Mouse (Mus musculus): Measurements from ENCODE around the gene Ncstn.

Gene Ncstn

DNA sequence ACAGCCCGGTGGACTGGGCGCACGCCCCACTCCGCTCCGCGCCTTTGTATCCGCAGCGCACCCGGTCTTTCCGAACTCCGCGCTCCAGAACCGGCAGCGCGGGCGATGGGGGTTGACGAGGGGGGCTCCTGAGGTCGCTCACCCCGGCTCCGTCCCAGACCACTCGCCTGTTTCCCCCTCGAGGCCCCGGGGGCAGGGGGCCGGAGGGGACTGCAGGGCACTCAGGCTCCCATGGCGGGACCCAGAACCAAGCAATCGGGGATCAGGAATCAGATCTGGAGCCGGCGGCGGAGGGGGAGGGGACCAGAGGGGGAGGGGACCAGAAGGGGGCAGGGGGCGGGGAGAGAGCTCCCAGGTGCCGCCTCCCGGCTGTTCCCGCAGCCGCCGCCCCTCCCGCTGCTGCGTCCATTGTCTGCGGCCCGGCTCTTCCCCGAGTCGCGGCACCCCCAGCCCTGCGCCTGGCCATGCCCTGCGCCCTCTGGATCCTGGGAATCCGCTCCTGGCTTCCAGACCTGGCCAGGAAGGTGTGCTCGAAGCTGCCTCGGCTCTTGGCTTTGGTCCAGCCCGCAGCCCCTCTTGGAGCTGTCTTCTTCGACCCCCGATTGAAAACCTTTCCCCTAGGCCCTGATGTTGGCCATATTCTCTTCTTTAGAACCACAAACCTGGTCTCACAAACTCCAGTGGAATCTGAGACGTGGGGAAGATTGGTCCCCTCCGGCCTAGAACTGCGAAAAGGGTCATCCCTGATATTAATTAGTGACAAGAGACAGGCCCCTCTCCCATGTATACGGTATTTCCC lies 55.4 kb downstream of the Ncstn start:
- peak; percentile 87 for DNase-seq (ENCODE audit: low read depth, low spot score)

DNA sequence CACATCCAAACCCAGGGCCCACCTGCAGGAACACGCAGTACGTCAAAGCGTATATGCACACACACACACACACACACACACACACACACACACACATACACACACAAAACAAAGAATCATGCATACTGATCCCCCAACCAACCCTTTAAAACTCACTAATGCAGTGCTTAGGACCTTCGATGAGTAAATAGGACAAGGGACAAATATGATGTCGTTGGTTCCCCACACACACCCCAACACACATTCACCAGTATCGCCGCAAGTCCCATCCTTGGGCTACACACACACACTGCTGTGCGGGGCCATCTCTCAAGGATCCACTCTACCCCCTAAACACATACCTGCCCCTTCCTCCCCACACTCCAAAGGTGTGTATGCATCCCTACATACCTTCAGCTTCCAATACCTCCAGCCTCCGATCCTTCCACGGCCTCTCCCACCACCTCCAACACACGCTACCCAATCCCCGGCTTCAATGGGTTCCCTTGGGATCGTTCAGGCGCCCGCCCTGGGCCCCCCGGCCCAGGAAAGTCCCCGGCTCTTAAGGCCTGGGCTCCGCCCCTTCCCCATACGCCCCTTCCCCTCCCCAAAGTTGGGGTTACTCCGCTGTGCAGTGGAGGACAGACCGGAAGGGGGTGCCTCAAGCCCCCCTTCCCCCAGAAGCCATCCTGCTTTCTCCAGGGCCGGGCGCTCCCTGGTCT lies 56.2 kb downstream of the Ncstn start:
- no peak for DNase-seq (ENCODE audit: low read depth, low spot score)

DNA sequence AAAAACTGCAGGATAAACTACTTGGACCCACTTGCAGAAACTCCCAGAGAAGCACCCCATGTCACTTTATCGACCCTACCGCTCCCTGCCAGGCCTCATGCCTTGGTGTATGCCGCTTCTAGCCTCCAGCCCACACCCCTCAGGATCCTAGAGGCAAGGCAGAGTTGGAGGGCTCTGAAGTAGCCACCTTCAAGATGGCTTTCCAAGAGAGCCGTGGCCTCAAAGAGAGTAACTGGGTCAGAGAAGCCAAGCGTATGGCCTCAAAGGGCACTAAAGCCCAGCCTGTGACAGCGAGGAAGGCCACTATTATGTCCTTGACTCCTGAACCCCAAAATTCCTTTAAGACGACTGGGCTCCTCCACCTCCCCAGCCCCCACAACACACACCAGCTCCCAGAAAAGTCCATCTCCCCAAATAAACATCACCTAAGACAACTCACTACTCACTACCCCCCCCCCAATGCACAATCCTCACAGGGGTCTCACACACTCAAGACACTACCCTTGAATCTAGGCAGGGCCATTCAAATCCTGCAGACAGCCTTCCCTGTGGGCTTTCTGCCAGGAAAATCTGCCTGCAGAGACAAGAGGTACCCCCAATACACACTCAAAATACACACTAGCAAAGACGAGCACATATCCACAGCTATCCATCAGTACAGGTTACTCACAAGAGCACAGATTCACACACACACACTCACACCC lies 57.2 kb downstream of the Ncstn start:
- DNase-seq (ENCODE audit: low read depth, low spot score) = no peak

DNA sequence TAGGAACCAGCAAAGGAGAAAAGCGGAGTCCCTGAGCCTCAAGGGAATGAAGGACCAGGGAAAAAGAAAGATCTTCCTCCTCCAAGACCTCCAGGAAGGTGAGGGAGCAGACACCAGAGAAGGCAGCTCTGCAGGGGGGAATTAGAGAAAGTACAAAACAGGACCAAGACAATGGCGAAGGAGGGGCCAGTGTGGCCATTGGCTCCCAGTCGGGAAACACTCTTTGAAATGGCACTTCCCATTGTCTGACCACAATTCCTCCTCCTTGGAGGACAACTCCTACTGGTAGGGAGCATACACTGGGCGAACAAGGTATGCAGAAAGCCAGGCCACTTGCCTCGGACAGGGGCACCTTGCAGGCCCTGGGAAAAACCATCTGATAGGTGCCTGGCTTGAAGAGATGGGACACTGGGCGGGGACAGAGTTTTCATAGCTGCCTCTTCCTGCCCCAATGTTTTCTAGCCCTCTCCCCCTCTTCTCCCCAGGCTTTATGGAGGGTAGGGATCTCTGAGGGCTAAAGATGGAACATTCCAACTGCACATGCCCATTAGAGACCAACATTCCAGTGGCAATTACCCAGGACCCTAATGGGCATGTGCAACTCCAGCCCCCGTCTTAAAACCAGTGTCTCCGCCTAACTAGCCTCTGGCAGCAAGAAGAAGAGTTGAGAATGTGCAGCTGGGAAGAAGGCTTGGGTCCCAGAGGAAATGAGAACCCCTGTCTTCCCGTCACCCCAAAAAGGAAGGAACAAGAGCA lies 58.3 kb downstream of the Ncstn start:
- no peak for DNase-seq (ENCODE audit: low read depth, low spot score)

GRCm38 (mm10) chr1:172019863-172020521 lies 62.6 kb downstream of the Ncstn start:
- no peak for DNase-seq (ENCODE audit: low read depth, low spot score)

DNA sequence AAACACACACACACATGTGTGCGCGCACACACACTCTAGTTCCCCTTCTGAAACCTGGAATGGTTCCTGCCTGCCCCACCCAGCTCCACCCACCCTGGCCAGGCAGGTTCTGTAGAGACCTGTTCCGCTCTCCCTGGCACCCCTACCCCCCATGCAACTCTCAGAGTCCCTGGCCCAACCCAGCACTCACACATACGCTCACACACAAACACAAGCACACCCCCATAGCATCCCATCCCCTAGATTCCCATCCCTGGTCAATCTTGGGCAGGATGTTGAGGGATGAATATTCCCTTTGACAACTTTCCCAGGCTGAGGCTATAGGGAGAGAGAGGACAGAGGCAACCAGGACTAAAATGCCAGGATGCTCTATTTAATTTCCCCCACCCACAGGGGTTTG lies 63.3 kb downstream of the Ncstn start:
- no peak for DNase-seq (ENCODE audit: low read depth, low spot score)

- no peak for DNase-seq (ENCODE audit: low read depth, low spot score)
These were observed 64.0 kb downstream of the Ncstn start for GRCm38 (mm10) chr1:172018336-172019311.

DNA sequence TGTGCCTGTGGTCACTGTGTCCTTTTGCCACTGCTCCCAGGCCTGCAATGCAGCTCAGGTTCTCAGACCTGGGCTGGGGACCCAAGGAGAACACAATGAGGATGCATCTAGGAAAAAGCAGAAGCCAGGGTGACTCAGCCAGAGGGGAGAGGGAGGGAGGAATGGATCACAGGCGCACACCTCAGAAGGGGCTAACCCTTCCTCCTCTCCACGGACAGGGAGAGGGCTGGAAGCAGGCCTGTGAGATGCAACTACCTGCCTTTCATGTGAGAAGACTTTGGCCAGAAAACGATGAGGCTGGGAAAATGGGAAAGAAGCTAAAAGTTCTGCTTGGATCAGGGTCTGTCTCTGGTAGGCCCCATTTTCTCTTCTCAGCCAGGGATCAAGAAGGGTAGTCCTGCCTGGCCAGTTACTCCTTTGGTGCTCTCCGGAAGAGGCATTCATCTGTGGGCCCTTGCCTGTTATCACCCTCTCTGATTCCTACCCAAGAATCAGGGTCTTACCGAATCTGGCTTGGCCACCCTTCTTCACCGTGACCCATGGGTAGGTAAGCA lies 65.0 kb downstream of the Ncstn start:
- DNase-seq (ENCODE audit: low read depth, low spot score) = no peak

GRCm38 (mm10) chr1:172016660-172017516 lies 65.7 kb downstream of the Ncstn start:
- DNase-seq (ENCODE audit: low read depth, low spot score) = peak; percentile 70

DNA sequence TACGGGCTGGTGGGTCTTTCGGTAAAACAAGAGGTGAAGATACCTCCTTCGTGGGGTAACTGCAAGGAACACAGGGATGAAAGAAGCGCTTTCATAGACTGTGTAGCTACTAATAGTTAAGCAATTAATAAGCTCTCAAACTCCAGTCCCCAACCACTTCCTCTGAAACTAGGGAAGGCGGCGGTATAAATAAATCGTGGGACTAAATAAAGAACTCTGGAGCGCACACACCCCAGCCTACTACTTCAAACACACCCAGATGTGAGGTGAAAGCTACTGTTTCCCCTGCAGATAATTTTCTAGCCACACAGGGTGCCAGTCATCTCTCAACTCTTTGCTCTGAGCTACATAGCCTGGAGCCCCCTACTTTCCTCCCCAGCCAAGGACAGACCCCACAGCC lies 66.6 kb downstream of the Ncstn start:
- DNase-seq (ENCODE audit: low read depth, low spot score) = no peak
